Mouse (Mus musculus): ENCODE measurements around the gene Abcd2. TPM values are rescaled to one million over a fixed set of nuclear protein-coding genes. Genes with fewer than 3 reads are reported as not detected.

Abcd2 gene
- polyA plus RNA-seq, 1 experiment = 2.3 TPM

DNA sequence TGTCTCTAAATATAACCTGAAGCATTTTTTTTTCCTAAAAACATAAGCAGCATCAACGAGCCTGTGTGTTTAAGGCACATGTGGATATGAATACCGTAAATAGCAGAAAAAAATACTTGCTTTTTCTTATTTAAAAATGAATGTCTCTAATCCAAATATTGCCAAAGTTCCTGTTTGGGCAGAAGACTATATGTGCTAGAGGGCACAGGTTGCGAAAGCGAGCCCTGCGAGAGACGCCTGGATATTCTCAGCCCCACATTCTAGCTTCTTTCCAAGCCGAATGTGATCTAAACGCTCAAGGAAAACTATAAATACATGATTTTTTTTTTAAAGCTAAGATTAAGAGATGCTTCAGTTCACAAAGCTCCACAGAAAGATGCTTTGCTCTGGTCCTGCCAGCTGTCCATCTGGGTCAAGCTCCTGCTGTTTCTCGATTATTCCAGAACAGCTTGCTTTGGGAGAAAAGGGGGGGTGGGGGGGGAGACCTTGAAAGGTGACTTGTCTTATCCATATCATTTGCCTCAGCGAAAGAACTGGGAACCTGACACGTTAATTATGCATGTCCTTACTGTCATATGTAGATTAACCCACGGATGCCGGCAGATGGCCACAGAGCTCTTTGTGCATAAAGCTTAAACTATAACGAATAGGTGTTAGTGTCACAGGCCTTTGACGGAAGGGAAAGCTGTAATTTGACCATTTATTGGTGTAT is 11.5 kb downstream of the Abcd2 start:
- no peaks in the 10 kb centered on the region for H3K4me1 ChIP-seq (replicated peaks; ENCODE audit: control insufficient read depth, insufficient read depth, low read length)
- DNase-seq = no peak
- no peak overlapping the region for H3K27ac ChIP-seq (ENCODE audit: control insufficient read depth, insufficient read depth, low read length)
- TF ChIP-seq CTCF (IDR thresholded peaks at IDR 0.05; ENCODE audit: borderline replicate concordance, control insufficient read depth, extremely low read depth, insufficient read depth, low read length, poor library complexity) (no peak), POLR2A (IDR thresholded peaks at IDR 0.05; ENCODE audit: control insufficient read depth, extremely low read depth, insufficient read depth, low read length, poor library complexity) (no peak)
- H3K4me3 ChIP-seq (ENCODE audit: control insufficient read depth, insufficient read depth, low read length) = no peak overlapping the region
- H3K36me3 ChIP-seq (ENCODE audit: control insufficient read depth, insufficient read depth, low read length) = no peaks in the 10 kb centered on the region
- H3K27me3 ChIP-seq (ENCODE audit: control insufficient read depth, insufficient read depth, low read length) = no peaks in the 10 kb centered on the region
- WGBS = 94% methylated on average over 15 of the region's 15 CpGs

DNA sequence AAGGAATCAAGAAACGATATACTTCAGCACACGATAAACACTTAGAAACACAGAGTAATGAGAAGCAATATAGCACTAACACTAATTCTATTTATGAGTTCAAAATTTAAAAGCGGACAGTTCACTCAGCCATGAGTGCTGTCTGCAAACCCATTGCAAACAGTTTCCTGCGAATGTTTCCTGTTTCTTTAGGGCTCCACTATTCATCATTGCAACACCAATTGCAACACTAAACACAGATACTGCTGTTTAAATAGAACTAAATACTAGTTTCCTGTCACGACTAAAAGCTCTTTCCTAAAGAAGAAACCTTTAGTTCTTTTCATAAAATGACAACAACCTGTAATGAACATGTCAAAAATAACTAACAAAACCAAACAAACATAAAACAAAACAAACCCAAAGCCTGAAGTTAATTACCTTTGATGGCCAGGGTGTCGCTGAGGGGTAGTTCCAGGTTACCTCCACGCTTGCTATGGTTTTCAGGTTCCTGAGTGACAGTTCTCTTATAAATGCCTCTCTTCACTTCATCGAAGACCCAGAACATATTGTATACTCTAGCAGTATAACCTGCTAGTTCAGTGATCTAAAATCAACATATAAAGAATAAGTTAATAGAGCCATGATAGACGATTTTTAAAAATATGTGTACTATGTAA is 12.8 kb downstream of the Abcd2 start:
- no peak for DNase-seq
- Histone ChIP-seq H3K27ac (ENCODE audit: control insufficient read depth, insufficient read depth, low read length) (no peak overlapping the region), H3K27me3 (ENCODE audit: control insufficient read depth, insufficient read depth, low read length) (no peaks in the 10 kb centered on the region), H3K4me1 (replicated peaks; ENCODE audit: control insufficient read depth, insufficient read depth, low read length) (no peaks in the 10 kb centered on the region), H3K36me3 (ENCODE audit: control insufficient read depth, insufficient read depth, low read length) (no peaks in the 10 kb centered on the region), H3K4me3 (ENCODE audit: control insufficient read depth, insufficient read depth, low read length) (no peak overlapping the region)
- no peak for TF ChIP-seq CTCF (IDR thresholded peaks at IDR 0.05; ENCODE audit: borderline replicate concordance, control insufficient read depth, extremely low read depth, insufficient read depth, low read length, poor library complexity)
- no peak for TF ChIP-seq POLR2A (IDR thresholded peaks at IDR 0.05; ENCODE audit: control insufficient read depth, extremely low read depth, insufficient read depth, low read length, poor library complexity)
- 45% methylated on average over 9 of the region's 9 CpGs for WGBS

DNA sequence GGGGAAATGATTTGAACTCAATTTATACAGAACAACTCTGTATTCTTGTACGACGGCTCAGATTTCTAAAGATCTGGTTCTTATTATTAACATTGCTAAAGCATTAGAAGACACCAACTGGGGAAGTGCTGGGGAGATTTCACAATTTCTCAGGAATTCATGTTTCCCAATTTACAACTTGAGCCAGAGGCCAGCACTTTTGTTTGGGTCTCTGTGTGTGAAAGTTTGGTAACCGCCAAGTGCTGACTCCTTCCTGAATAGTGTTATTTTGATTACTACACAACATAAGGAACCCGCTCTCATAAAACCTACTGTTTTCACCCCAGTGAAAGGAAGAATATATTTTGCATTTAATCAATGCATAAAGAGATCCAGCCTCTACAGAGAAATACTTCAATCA is 19.4 kb downstream of the Abcd2 start:
- TF ChIP-seq CTCF (IDR thresholded peaks at IDR 0.05; ENCODE audit: borderline replicate concordance, control insufficient read depth, extremely low read depth, insufficient read depth, low read length, poor library complexity) = no peak
- no peak for TF ChIP-seq POLR2A (IDR thresholded peaks at IDR 0.05; ENCODE audit: control insufficient read depth, extremely low read depth, insufficient read depth, low read length, poor library complexity)
- Histone ChIP-seq H3K4me3 (ENCODE audit: control insufficient read depth, insufficient read depth, low read length) (no peak overlapping the region), H3K4me1 (replicated peaks; ENCODE audit: control insufficient read depth, insufficient read depth, low read length) (no peaks in the 10 kb centered on the region), H3K27ac (ENCODE audit: control insufficient read depth, insufficient read depth, low read length) (no peak overlapping the region), H3K36me3 (ENCODE audit: control insufficient read depth, insufficient read depth, low read length) (no peaks in the 10 kb centered on the region), H3K27me3 (ENCODE audit: control insufficient read depth, insufficient read depth, low read length) (no peaks in the 10 kb centered on the region)
- 94% methylated on average over 4 of the region's 4 CpGs for WGBS
- DNase-seq = no peak

DNA sequence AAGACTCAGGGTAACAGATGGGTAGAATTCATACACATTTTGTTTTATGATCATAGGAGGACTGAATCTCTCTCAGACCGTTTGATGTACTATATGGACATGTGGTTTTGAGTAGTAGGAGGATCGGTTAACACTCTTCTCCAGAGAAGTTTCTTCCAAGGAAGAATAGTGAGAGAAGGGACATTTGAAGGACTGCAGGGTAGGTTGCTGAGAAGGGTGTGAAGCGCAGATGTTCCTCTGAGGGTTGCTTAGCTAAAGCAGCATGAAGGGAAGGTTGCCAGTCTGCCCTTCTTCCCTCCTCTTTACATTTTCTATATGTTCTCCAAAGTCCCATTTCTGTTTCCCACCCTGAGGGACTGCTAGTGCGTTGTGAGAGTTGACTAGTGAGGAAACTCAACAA is 20.3 kb downstream of the Abcd2 start:
- no peaks in the 10 kb centered on the region for H3K36me3 ChIP-seq (ENCODE audit: control insufficient read depth, insufficient read depth, low read length)
- WGBS = 95% methylated on average over 4 of the region's 4 CpGs
- H3K4me3 ChIP-seq (ENCODE audit: control insufficient read depth, insufficient read depth, low read length) = no peak overlapping the region
- H3K4me1 ChIP-seq (replicated peaks; ENCODE audit: control insufficient read depth, insufficient read depth, low read length) = no peaks in the 10 kb centered on the region
- DNase-seq = no peak
- H3K27ac ChIP-seq (ENCODE audit: control insufficient read depth, insufficient read depth, low read length) = 0 out of 2 replicates have a peak overlapping the region, but pooled peaks have one; percentile 25
- no peaks in the 10 kb centered on the region for H3K27me3 ChIP-seq (ENCODE audit: control insufficient read depth, insufficient read depth, low read length)
- TF ChIP-seq POLR2A (IDR thresholded peaks at IDR 0.05; ENCODE audit: control insufficient read depth, extremely low read depth, insufficient read depth, low read length, poor library complexity) (no peak), CTCF (IDR thresholded peaks at IDR 0.05; ENCODE audit: borderline replicate concordance, control insufficient read depth, extremely low read depth, insufficient read depth, low read length, poor library complexity) (no peak)

DNA sequence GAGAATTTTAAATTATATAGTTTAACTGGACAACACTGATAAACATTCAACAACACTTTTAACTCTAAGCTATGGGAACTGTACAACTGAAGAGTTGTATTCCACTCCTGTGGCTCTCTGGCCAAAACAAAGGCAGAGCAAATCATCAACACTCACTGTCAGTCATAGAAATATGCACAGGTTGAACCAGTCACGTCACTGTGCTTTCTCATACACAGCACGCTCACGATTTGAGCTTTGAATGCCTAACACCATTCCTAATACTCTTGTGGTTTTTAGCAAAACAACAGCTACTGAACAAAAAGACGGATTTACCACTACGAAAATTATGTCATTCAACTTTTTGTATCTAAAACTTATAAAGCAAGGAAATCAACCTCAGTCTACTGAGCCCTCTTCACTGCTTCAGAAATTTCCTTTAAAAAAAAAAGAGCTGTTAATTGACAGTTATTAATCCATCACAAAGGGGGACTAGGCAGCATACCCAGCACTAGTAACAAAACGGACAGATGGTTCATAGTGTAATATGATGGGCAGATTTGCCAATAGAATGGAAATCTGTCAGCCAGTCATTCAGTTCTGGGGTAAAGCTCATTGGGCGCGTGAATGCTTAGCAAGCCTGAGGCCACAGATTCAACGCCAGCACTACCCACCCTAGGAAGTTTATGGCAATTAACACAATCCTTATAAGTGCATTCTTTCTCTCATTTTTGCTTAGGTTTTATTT is 20.8 kb downstream of the Abcd2 start:
- 94% methylated on average over 9 of the region's 9 CpGs for WGBS
- H3K27ac ChIP-seq (ENCODE audit: control insufficient read depth, insufficient read depth, low read length) = no peak overlapping the region
- H3K36me3 ChIP-seq (ENCODE audit: control insufficient read depth, insufficient read depth, low read length) = no peaks in the 10 kb centered on the region
- no peak overlapping the region for H3K4me3 ChIP-seq (ENCODE audit: control insufficient read depth, insufficient read depth, low read length)
- no peaks in the 10 kb centered on the region for H3K4me1 ChIP-seq (replicated peaks; ENCODE audit: control insufficient read depth, insufficient read depth, low read length)
- H3K27me3 ChIP-seq (ENCODE audit: control insufficient read depth, insufficient read depth, low read length) = no peaks in the 10 kb centered on the region
- no peak for DNase-seq
- TF ChIP-seq CTCF (IDR thresholded peaks at IDR 0.05; ENCODE audit: borderline replicate concordance, control insufficient read depth, extremely low read depth, insufficient read depth, low read length, poor library complexity) = no peak
- TF ChIP-seq POLR2A (IDR thresholded peaks at IDR 0.05; ENCODE audit: control insufficient read depth, extremely low read depth, insufficient read depth, low read length, poor library complexity) = no peak

DNA sequence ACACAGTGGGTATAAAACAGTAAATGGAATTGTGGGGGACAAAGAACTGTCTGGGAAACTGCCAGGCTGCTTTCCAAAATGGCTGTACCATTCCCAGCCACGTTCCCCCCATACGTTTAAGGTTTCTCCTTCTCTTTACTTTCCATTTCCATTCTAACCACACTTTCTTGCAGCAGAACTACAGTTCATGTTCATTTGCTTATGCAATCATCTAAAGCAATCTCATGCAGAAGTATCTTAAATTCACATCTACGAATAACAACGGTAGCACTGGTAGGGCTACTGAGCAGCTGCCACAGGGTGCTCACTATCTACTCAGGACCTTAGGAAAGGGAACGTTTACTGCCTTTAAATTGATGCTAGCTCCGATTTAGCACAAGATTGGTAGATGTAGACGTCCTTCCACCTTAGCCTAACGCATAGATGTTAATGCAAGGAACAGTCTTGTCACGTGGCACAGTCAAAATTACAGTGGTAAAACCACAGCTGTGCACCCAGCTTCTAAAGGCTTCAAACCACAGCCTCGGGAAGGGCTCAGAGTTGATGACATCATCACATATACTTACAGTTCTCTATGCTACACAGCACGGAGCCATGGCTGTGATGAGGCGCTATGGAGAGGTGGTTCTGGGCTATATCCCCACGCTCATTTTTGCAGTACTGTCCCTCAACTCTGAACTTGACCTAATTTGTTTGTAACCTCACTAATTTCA is 23.6 kb downstream of the Abcd2 start:
- Histone ChIP-seq H3K27ac (ENCODE audit: control insufficient read depth, insufficient read depth, low read length) (no peak overlapping the region), H3K27me3 (ENCODE audit: control insufficient read depth, insufficient read depth, low read length) (no peaks in the 10 kb centered on the region), H3K36me3 (ENCODE audit: control insufficient read depth, insufficient read depth, low read length) (no peaks in the 10 kb centered on the region), H3K4me3 (ENCODE audit: control insufficient read depth, insufficient read depth, low read length) (no peak overlapping the region), H3K4me1 (replicated peaks; ENCODE audit: control insufficient read depth, insufficient read depth, low read length) (no peaks in the 10 kb centered on the region)
- peak; percentile 2 for DNase-seq
- TF ChIP-seq CTCF (IDR thresholded peaks at IDR 0.05; ENCODE audit: borderline replicate concordance, control insufficient read depth, extremely low read depth, insufficient read depth, low read length, poor library complexity) = no peak
- TF ChIP-seq POLR2A (IDR thresholded peaks at IDR 0.05; ENCODE audit: control insufficient read depth, extremely low read depth, insufficient read depth, low read length, poor library complexity) = no peak
- WGBS = 39% methylated on average over 13 of the region's 13 CpGs
